Comparison of ENCODE assay signal across 8 mouse cellular contexts in the genomic region with DNA sequence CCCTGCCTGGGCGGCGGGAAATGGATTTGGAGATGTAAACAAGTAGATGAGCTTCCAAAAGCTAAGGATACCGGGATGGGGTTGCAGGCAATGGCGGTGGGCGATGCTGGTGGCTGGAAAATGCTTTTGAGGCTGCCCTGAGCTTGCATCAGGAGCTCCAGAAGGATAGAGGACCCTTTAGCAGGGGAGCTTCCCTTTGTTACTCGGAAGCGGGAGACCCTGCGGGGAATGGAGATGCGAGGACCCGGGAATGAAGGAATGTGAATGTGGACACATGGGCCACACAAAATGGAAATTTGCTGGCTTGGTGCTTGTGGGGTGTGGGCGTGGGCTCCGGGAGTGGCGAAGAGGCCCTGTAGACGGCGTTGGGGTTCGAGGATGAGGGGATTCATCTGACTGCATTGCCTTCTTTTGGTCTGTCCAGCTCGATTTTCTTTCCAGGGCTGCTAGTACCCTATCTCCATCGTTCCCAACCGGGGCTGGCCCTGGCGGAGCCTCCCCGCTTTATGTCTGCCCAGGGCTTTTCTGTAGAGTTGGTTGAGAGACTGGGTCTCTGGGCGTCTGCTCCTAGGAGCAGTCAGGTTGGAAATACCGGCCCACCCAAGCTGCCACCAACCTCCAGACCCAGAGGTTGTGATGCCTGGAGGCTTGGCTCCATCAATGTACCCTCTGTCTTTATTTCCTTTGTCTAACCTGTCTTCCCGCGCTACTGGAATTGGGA. TPM values are rescaled to one million over a fixed set of nuclear protein-coding genes. Genes with fewer than 3 reads are reported as not detected.
DNase-seq lines count a peak whose midpoint lies in the region; ATAC-seq lines count a peak whose summit lies in the region.

No protein-coding gene starts in this region.

- peak; percentile 21; the same call in 1 of the 2 replicates for ATAC-seq in limb, embryonic 13.5 days (ENCODE audit: low FRiP score, low read depth)
- no peak; the same call in 1 of the 2 replicates for ATAC-seq in stomach, embryonic 16.5 days (ENCODE audit: insufficient read depth, low FRiP score)

- peak; percentile 42 to 56 for DNase-seq in cerebellum, postnatal 10 days
- no peak for DNase-seq in cerebellum, adult 11-12 months
- peak; percentile 34 for DNase-seq in right cerebral cortex, postnatal 25 days
- DNase-seq in right cerebral cortex, postnatal 14 days = no peak
- DNase-seq in thymus, postnatal 10 days (ENCODE audit: low spot score in 2 of 2) = no peak
- DNase-seq in layer of hippocampus, adult 9-11 months = no peak

- peaks cover 4% of the 10 kb centered on the region for H3K36me3 ChIP-seq in limb, embryonic 13.5 days
- no peaks in the 10 kb centered on the region for H3K36me3 ChIP-seq in stomach, embryonic 16.5 days (ENCODE audit: control insufficient read depth, insufficient read depth, low read length)

- no peaks in the 10 kb centered on the region for H3K9me3 ChIP-seq in limb, embryonic 13.5 days
- H3K9me3 ChIP-seq in stomach, embryonic 16.5 days (replicated peaks; ENCODE audit: control insufficient read depth, low read length) = no peaks in the 10 kb centered on the region

- peak overlapping the region; percentile 83 for H3K9ac ChIP-seq in limb, embryonic 13.5 days
- H3K9ac ChIP-seq in stomach, embryonic 16.5 days (ENCODE audit: low read length) = peak overlapping the region; percentile 71

- 4% methylated on average over 25 of the region's 25 CpGs for WGBS in limb, embryonic 13.5 days
- 8% methylated on average over 25 of the region's 25 CpGs for WGBS in stomach, embryonic 16.5 days

- peak overlapping the region; percentile 63 for H3K27ac ChIP-seq in limb, embryonic 13.5 days
- H3K27ac ChIP-seq in stomach, embryonic 16.5 days (ENCODE audit: low read length) = no peak overlapping the region

- peaks cover 38% of the 10 kb centered on the region for H3K4me1 ChIP-seq in limb, embryonic 13.5 days
- H3K4me1 ChIP-seq in stomach, embryonic 16.5 days (ENCODE audit: control insufficient read depth, insufficient read depth, low read length) = no peaks in the 10 kb centered on the region

- no peaks in the 10 kb centered on the region; the same call in 1 of the 2 replicates for H3K27me3 ChIP-seq in limb, embryonic 13.5 days
- H3K27me3 ChIP-seq in stomach, embryonic 16.5 days (ENCODE audit: control insufficient read depth, insufficient read depth, low read length) = 0 out of 2 replicates have a peak, but pooled peaks cover 3% of the 10 kb centered on the region

- H3K4me3 ChIP-seq in limb, embryonic 13.5 days = peak overlapping the region; percentile 71
- H3K4me3 ChIP-seq in stomach, embryonic 16.5 days (replicated peaks; ENCODE audit: low read length) = peak overlapping the region; percentile 61

- H3K4me2 ChIP-seq in limb, embryonic 13.5 days (replicated peaks) = peak overlapping the region; percentile 84
- peak overlapping the region; percentile 83 for H3K4me2 ChIP-seq in stomach, embryonic 16.5 days (ENCODE audit: low read depth, low read length)

RNA-seq across cellular contexts. Expression of gene Fxyd6, which starts 0.8 kb away (rescaled TPM):
- polyA plus RNA-seq in limb, embryonic 13.5 days (2015; fragmentation: Nextera tagmentation; extraction: Ambion mirVana) = 134 and 137 TPM in 2 replicates
- 63.1 and 66.3 TPM in 2 replicates for polyA plus RNA-seq in stomach, embryonic 16.5 days (2015; fragmentation: Nextera tagmentation; extraction: Ambion mirVana)

RNA-seq across cellular contexts. Expression of gene Fxyd2, which starts 28.7 kb away (rescaled TPM):
- polyA plus RNA-seq in limb, embryonic 13.5 days (2015; fragmentation: Nextera tagmentation; extraction: Ambion mirVana) = 3.8 and 5.9 TPM in 2 replicates
- polyA plus RNA-seq in stomach, embryonic 16.5 days (2015; fragmentation: Nextera tagmentation; extraction: Ambion mirVana) = 2.0 and 2.5 TPM in 2 replicates

RNA-seq across cellular contexts. Expression of gene Tmprss13, which starts 51.9 kb away (rescaled TPM):
- polyA plus RNA-seq in limb, embryonic 13.5 days (2015; fragmentation: Nextera tagmentation; extraction: Ambion mirVana) = 1.6 and 1.7 TPM in 2 replicates
- 8.2 and 12.8 TPM in 2 replicates for polyA plus RNA-seq in stomach, embryonic 16.5 days (2015; fragmentation: Nextera tagmentation; extraction: Ambion mirVana)

RNA-seq across cellular contexts. Expression of gene Dscaml1, which starts 55.7 kb away (rescaled TPM):
- 0.79 and 0.83 TPM in 2 replicates for polyA plus RNA-seq in limb, embryonic 13.5 days (2015; fragmentation: Nextera tagmentation; extraction: Ambion mirVana)
- 0.30 and 0.35 TPM in 2 replicates for polyA plus RNA-seq in stomach, embryonic 16.5 days (2015; fragmentation: Nextera tagmentation; extraction: Ambion mirVana)

Comparison
In these comparisons a context has a peak if more than half of its experiments do, and no peak if none do; other contexts are left out.
1. DNase-seq: peak in cerebellum, postnatal 10 days (2 of 2) and right cerebral cortex, postnatal 25 days (single experiment); none in cerebellum, adult 11-12 months (single experiment), right cerebral cortex, postnatal 14 days (single experiment), thymus, postnatal 10 days (0 of 2) and layer of hippocampus, adult 9-11 months (single experiment).